Mouse (Mus musculus): ENCODE measurements around the gene Dhx35. TPM values are rescaled to one million over a fixed set of nuclear protein-coding genes. Genes with fewer than 3 reads are reported as not detected.

Gene Dhx35
- total and polyA plus RNA-seq, 2 experiments from 2014 or later = 10.0 to 30.7 TPM

- H3K27me3 ChIP-seq (ENCODE audit: insufficient read depth, low read length) = no peaks in the 10 kb centered on the region
- WGBS = 63% methylated on average over 6 of the region's 6 CpGs
- TF ChIP-seq CTCF (IDR thresholded peaks at IDR 0.05; ENCODE audit: low read depth) = peak; percentile 60
- no peaks in the 10 kb centered on the region for H3K9me3 ChIP-seq (ENCODE audit: low read length)
- no peaks in the 10 kb centered on the region for H3K36me3 ChIP-seq (ENCODE audit: insufficient read depth, low read length)
- no peaks in the 10 kb centered on the region for H3K4me1 ChIP-seq (ENCODE audit: insufficient read depth, low read length)
- H3K4me3 ChIP-seq (ENCODE audit: low read length) = no peak overlapping the region
- H3K4me2 ChIP-seq (ENCODE audit: low read depth, low read length) = no peak overlapping the region
- H3K9ac ChIP-seq (replicated peaks; ENCODE audit: low read length) = no peak overlapping the region
- H3K27ac ChIP-seq = no peak overlapping the region
- ATAC-seq (no peak), DNase-seq (ENCODE audit: low spot score) (peak; percentile 49)
Observed at GRCm38 (mm10) chr2:158886571-158886970, 92.0 kb downstream of the Dhx35 start.

- no peak for TF ChIP-seq CTCF (IDR thresholded peaks at IDR 0.05; ENCODE audit: low read depth)
- no peaks in the 10 kb centered on the region for H3K4me1 ChIP-seq (ENCODE audit: insufficient read depth, low read length)
- ATAC-seq (no peak), DNase-seq (ENCODE audit: low spot score) (no peak)
- no peak overlapping the region for H3K4me3 ChIP-seq (ENCODE audit: low read length)
- no peak overlapping the region for H3K9ac ChIP-seq (replicated peaks; ENCODE audit: low read length)
- 73% methylated on average over 5 of the region's 5 CpGs for WGBS
- H3K27ac ChIP-seq = no peak overlapping the region
- H3K4me2 ChIP-seq (ENCODE audit: low read depth, low read length) = no peak overlapping the region
- H3K27me3 ChIP-seq (ENCODE audit: insufficient read depth, low read length) = no peaks in the 10 kb centered on the region
- H3K9me3 ChIP-seq (ENCODE audit: low read length) = no peaks in the 10 kb centered on the region
- no peaks in the 10 kb centered on the region for H3K36me3 ChIP-seq (ENCODE audit: insufficient read depth, low read length)
Observed at GRCm38 (mm10) chr2:158888531-158888930, 93.9 kb downstream of the Dhx35 start.

DNA sequence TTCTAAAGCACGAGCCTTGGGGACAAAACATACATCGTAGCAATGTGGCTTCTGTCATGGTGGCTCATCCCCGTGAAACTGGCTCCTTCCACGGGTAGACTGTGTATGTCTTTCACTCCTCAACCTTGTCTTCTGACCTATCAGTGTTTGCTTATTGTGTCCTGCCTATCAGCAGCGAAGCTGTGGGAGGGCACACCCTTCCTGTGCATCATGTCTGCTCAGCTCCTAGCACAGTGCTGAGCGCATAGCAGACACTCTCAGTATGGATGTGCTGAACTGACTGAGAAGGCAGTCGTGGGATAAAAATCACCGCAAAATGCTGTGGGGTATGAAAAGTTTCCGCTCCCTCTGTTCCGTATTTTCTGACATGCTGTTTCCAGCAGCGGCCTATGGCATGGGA, 94.6 kb downstream of the Dhx35 start:
- DNase-seq (ENCODE audit: low spot score) (no peak), ATAC-seq (no peak)
- no peaks in the 10 kb centered on the region for H3K4me1 ChIP-seq (ENCODE audit: insufficient read depth, low read length)
- H3K4me2 ChIP-seq (ENCODE audit: low read depth, low read length) = no peak overlapping the region
- no peaks in the 10 kb centered on the region for H3K27me3 ChIP-seq (ENCODE audit: insufficient read depth, low read length)
- H3K4me3 ChIP-seq (ENCODE audit: low read length) = no peak overlapping the region
- no peak for TF ChIP-seq CTCF (IDR thresholded peaks at IDR 0.05; ENCODE audit: low read depth)
- no peaks in the 10 kb centered on the region for H3K9me3 ChIP-seq (ENCODE audit: low read length)
- no peaks in the 10 kb centered on the region for H3K36me3 ChIP-seq (ENCODE audit: insufficient read depth, low read length)
- 52% methylated on average over 11 of the region's 11 CpGs for WGBS
- H3K9ac ChIP-seq (replicated peaks; ENCODE audit: low read length) = no peak overlapping the region
- no peak overlapping the region for H3K27ac ChIP-seq

GRCm38 (mm10) chr2:158891319-158891718, 96.7 kb downstream of the Dhx35 start:
- no peak overlapping the region for H3K27ac ChIP-seq
- no peaks in the 10 kb centered on the region for H3K9me3 ChIP-seq (ENCODE audit: low read length)
- H3K4me2 ChIP-seq (ENCODE audit: low read depth, low read length) = no peak overlapping the region
- H3K36me3 ChIP-seq (ENCODE audit: insufficient read depth, low read length) = no peaks in the 10 kb centered on the region
- no peak overlapping the region for H3K9ac ChIP-seq (replicated peaks; ENCODE audit: low read length)
- DNase-seq (ENCODE audit: low spot score) (no peak), ATAC-seq (no peak)
- H3K27me3 ChIP-seq (ENCODE audit: insufficient read depth, low read length) = no peaks in the 10 kb centered on the region
- TF ChIP-seq CTCF (IDR thresholded peaks at IDR 0.05; ENCODE audit: low read depth) = no peak
- no peak overlapping the region for H3K4me3 ChIP-seq (ENCODE audit: low read length)
- WGBS = 92% methylated on average over 4 of the region's 4 CpGs
- H3K4me1 ChIP-seq (ENCODE audit: insufficient read depth, low read length) = no peaks in the 10 kb centered on the region

GRCm38 (mm10) chr2:158893171-158893853, 98.7 kb downstream of the Dhx35 start:
- Histone ChIP-seq H3K4me1 (ENCODE audit: insufficient read depth, low read length) (no peaks in the 10 kb centered on the region), H3K4me2 (ENCODE audit: low read depth, low read length) (no peak overlapping the region), H3K27me3 (ENCODE audit: insufficient read depth, low read length) (no peaks in the 10 kb centered on the region), H3K9me3 (ENCODE audit: low read length) (no peaks in the 10 kb centered on the region), H3K36me3 (ENCODE audit: insufficient read depth, low read length) (no peaks in the 10 kb centered on the region), H3K4me3 (ENCODE audit: low read length) (no peak overlapping the region), H3K9ac (replicated peaks; ENCODE audit: low read length) (no peak overlapping the region), H3K27ac (no peak overlapping the region)
- whole genome bisulfite sequencing = 51% methylated on average over 16 of the region's 16 CpGs
- DNase-seq (ENCODE audit: low spot score) = peak; percentile 12
- no peak for ATAC-seq
- no peak for TF ChIP-seq CTCF (IDR thresholded peaks at IDR 0.05; ENCODE audit: low read depth)

DNA sequence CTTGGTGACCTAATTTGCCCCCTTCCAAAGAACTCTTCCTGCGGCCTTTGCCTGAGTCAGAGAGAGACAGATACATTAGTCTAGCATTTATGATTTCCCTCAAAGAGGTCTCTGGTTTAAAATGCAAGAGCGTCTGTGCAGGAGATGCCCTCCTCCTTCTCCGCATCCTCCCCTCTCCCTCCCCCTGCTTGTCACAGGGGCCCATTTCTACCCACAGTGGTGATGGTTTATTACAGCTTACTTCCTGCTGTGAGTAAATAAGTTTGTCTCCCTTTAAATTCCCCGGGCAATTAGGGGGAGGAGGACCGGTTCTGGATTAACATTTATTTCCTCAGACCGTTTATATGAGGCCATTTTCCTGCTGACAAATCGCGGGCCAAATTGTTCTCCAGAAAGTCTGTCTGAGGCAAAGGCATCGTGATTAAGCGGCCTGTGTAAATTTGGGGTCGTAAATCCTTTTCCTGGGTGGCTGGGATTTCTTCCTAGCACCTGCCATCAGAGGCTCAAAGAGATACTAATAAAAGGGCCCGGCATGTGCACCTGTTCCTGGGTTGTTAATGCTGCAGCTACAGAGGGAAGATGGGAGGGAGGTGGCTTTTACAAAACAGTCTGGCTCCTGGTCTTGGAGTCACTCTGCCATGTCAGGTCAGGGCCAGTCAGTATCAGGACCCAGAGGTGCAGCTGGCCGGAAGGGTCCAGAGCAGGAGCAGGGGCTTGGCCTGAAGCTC, 104.0 kb downstream of the Dhx35 start:
- no peak overlapping the region for H3K27ac ChIP-seq
- no peak overlapping the region for H3K4me2 ChIP-seq (ENCODE audit: low read depth, low read length)
- H3K4me3 ChIP-seq (ENCODE audit: low read length) = no peak overlapping the region
- H3K36me3 ChIP-seq (ENCODE audit: insufficient read depth, low read length) = no peaks in the 10 kb centered on the region
- no peaks in the 10 kb centered on the region for H3K4me1 ChIP-seq (ENCODE audit: insufficient read depth, low read length)
- ATAC-seq = no peak
- H3K9ac ChIP-seq (replicated peaks; ENCODE audit: low read length) = no peak overlapping the region
- H3K27me3 ChIP-seq (ENCODE audit: insufficient read depth, low read length) = no peaks in the 10 kb centered on the region
- 48% methylated on average over 13 of the region's 13 CpGs for WGBS
- no peaks in the 10 kb centered on the region for H3K9me3 ChIP-seq (ENCODE audit: low read length)
- no peak for TF ChIP-seq CTCF (IDR thresholded peaks at IDR 0.05; ENCODE audit: low read depth)
- no peak for DNase-seq (ENCODE audit: low spot score)

Other genes with a start within 250 kb of the Dhx35 start
- 70.4 and 79.8 TPM in 2 replicates for gene Slc32a1, start 184.0 kb upstream of the Dhx35 start, total RNA-seq (2014; rRNA removed)
- 16.5 and 16.7 TPM in 2 replicates for gene Slc32a1, start 184.0 kb upstream of the Dhx35 start, polyA plus RNA-seq (2015; fragmentation: Nextera tagmentation; extraction: Ambion mirVana)
- gene Actr5, start 169.9 kb upstream of the Dhx35 start, total RNA-seq (2014; rRNA removed) = 18.0 and 25.4 TPM in 2 replicates
- gene Actr5, start 169.9 kb upstream of the Dhx35 start, polyA plus RNA-seq (2015; fragmentation: Nextera tagmentation; extraction: Ambion mirVana) = 8.0 and 8.6 TPM in 2 replicates
- 25.9 and 32.4 TPM in 2 replicates for gene Ppp1r16b, start 129.4 kb upstream of the Dhx35 start, total RNA-seq (2014; rRNA removed)
- gene Ppp1r16b, start 129.4 kb upstream of the Dhx35 start, polyA plus RNA-seq (2015; fragmentation: Nextera tagmentation; extraction: Ambion mirVana) = 29.7 and 30.3 TPM in 2 replicates
- gene Fam83d, start 26.7 kb upstream of the Dhx35 start, total RNA-seq (2014; rRNA removed) = 12.0 and 18.8 TPM in 2 replicates
- 6.7 and 9.2 TPM in 2 replicates for gene Fam83d, start 26.7 kb upstream of the Dhx35 start, polyA plus RNA-seq (2015; fragmentation: Nextera tagmentation; extraction: Ambion mirVana)

All from hindbrain, postnatal 0 days (tissue).